Mouse (Mus musculus) B cell, adult 2 months (primary cell): ENCODE measurements around the gene Tmem82.
"Not testable (repeated sequence)": the region's sequence is repeated elsewhere in the genome, so short reads cannot be mapped to it uniquely, and the experiment has no call there.

Experiments used
- DNase-seq, 2 experiments: peaks; one replicate each; pipeline ENCODE4 v3.0.0; 2022

Tmem82 gene

DNA sequence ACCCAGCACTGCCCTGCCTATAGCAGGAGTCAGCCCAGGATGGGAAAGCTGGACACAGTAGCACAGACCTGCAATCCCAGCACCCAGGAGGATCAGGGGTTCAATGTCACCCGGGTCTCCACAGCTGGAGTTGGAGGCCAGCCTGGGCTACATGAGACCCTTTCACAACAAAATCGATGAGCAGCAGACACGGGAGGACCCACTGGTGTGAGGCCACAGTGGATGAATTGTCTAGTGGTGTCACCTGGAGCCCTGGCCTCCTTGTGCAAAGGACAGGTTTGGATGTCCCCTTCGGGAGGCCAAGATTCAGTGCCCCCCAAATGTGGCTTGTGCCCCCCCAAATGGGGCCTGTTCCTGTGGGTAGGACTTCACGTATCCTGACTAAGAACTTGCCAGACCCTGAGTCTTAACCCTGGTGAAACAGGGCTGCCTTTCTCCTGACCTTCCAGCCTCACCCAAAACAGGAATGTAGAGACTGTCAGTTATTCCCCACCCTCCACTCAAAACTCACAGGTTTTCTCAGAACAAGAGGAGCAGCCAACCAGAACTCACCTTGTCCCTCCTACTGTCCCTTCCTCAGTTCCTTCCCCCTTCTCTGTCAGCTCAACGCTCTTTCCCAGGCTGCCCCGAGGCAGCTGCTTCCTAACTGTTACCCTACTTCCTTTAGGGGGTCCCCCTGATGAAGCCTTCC is 45.6 kb downstream of the Tmem82 start:
- DNase-seq, result no peak

DNA sequence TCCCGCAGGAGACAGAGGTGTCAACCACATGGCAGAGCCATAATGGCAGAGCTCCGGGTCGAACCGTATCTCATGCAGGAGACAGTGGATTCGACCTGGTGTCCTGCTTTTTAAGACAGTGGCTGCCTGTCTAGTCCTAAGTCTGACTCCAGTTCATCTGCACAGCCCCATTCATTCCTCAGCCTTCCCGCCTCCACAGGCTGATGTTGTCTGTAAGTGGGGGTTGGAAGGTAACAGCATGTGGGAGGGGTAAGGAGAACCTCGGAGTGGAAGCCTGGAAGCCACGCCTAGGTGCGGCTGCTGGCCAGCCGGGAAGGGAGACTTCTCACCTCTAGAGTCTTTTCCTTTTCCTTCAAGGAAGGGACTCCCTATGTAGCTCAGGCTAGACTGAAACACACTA is 46.5 kb downstream of the Tmem82 start:
- no peak for DNase-seq

DNA sequence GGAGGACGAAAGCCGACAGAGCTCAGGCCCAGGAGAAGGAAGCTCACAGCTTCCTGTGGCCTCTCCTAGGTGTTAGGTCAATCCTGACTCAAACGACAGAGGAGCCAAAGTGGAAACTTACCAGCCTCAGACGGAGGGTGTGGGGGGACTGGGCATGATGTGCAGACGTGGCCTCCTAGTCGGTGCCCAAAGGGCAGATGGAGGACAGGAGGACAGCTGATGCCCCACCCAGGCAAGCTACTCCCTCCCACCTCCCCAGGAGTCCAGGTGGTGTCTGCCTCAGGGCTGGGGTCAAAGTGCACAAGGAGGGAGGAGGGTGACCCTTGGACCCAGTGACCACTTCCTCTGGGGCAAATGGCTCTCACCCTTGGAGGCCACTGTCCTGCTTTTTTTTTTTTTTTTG is 47.1 kb downstream of the Tmem82 start:
- DNase-seq, result no peak

DNA sequence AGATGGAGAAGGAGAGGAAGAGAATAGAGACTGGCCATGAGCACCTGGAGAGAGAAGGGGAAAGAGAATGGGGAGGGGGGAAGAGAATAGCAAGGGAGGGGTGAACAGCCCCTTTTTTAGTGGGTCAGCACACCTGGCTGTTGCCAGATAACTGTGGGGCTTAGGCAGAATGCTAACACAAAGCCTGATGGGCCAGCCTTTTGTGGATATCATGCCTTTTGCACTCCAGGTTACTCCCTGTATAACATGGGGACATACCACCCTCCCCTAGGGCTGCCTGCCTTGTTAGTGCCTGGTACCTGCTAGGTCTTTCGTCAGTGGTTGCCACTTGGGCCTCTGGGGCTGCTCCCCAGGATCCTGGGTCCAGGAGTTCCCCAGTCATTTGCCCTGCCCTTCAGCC is 47.6 kb downstream of the Tmem82 start:
- no peak for DNase-seq

DNA sequence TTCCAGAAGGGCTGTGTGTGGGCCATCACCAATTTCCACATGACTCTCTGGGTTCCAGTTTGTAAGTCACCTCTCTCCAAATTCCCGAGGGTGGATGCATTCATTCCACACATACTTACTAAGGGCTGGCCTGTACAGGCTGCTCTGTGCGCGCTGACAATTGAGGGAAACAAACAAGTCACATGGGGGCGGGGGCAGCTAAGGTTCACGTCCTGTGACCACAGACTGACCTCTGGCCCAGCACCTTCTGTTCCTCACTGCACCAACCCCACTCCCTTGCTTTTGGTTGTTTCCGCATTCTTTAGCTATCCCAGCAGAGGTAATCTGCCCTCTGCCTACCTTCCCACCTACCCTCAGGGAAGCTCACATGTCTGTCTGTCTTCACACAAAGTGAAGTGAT is 48.4 kb downstream of the Tmem82 start:
- no peak for DNase-seq

DNA sequence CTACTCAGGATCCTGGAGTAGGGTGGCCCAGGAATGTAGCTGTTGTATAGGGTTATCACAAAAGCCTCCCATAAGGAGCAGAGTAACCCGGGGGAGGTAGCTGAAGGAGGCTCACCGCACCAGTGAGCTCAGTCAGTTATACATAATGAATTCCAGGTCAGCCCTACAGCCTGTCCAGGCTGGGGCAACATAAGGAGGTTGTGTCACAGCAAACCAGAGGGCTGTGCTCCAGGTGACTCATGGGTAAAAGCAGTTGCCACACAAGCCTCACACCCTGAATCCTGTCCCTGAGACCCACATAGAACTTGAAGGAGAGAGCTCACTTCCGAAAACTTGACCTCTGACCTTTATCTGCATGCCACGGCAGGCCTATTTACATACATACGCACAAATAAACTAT is 49.5 kb downstream of the Tmem82 start:
- DNase-seq, result no peak

DNA sequence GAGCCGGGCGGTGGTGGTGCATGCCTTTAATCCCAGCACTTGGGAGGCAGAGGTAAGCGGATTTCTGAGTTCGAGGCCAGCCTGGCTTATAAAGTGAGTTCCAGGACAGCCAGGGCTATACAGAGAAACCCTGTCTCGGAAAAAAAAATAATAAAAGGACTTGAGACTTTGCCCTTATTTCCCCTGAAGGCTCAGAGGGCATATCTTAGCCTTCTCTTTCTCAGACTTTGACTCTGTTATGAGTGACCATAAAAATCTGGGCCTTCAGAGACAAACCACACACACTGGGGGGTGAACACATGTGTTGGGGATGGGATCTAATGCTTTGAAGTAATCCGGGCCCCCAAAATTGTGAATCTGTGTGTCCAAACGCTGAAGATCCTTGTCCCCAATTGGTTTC is 51.3 kb downstream of the Tmem82 start:
- DNase-seq, result not testable (repeated sequence)

DNA sequence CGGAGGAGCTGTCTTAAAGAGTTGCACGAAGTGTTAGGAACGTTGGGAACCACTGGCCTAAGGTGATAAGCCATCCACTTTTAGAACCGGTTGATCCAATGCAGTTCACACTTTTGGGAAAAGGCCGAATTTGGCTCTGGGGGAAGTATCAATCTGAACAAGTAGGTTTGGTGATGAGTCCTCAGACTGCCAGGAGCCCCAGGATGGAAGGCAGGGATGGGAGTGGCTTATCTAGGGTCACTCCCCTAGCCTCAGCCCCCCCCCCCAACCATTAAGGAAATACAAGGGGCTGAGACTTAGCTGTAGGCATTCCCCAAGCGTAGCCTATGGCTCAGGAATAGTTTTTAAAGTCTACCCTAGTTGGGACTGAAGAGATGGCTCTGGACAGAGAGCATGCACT is 52.2 kb downstream of the Tmem82 start:
- no peak for DNase-seq

DNA sequence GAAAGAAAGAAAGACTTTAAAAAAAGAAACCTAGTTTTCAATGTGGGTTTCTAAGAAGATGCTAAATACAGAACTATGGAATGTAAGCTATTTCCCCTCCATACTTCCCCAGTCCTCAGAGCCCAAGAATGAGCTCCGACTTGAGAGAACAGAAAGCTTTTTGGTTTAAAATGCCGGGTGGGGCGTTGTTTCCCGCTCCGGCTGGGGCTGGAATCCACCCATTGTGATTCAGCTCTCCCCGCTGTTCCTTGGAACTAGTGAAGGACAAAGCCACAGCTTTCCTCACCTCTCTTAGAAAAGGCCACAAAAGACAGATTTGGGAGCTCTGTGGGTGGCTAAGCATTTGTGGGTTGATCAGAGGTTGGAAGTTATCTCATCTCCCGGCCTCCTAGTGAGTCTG is 53.1 kb downstream of the Tmem82 start:
- DNase-seq, result no peak

DNA sequence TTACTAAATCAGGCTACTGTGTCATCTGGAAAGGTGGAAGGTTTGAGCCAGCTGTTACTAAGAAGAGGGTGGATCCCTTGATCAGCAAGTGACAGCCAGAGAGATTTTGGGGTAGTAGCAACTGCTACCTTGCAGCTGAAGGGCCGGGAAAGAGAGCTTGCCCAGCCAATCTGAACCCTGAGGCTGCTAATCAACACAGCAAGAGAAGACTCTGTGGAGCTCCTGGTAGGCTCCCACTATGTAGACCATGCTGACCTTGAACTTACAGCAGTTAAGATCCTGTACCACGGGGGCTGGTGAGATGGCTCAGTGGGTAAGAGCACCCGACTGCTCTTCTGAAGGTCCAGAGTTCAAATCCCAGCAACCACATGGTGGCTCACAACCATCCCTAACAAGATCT is 53.8 kb downstream of the Tmem82 start:
- DNase-seq, result no peak

DNA sequence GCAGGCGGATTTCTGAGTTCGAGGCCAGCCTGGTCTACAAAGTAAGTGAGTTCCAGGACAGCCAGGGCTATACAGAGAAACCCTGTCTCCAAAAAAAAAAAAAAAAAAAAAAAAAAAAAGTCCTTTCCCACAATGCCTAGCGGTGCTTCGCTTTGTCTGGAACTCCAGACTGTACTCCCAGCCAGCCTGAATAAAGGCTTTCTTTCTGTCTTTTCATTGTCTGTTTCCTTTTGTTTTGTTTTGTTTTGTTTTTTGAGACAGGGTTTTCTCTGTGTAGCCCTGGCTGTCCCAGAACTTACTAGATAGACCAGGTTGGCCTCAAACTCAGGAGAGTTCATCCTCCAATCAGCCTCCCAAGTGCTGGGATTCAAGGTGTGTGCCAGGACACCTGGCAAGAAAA is 54.2 kb downstream of the Tmem82 start:
- no peak for DNase-seq
